Mouse (Mus musculus) adrenal gland, adult 8-10 months (tissue): ENCODE results near the gene Slfn9. TPM values are rescaled to one million over a fixed set of nuclear protein-coding genes. Genes with fewer than 3 reads are reported as not detected.
"Not testable (repeated sequence)": the region's sequence is repeated elsewhere in the genome, so short reads cannot be mapped to it uniquely, and the experiment has no call there.

Source experiments
- DNase-seq: peaks from one replicate; pipeline ENCODE4 v3.0.0; 2022
- total RNA-seq, 4 experiments: library from RNA; stranded (reverse); gene quantifications; 2 replicates each; pipeline ENCODE4 v1.2.4; 2022

Slfn9 gene
- total RNA-seq = 10 to 100 TPM in 2 of 4 experiments, 1 to 10 TPM in 2; 7.4 to 11.7 (median 9.1) TPM

- peak; percentile 81 for DNase-seq
These were observed at the start of gene Slfn9 for GRCm38 (mm10) chr11:82991469-82992166. Gene Slfn9, minus strand, starts transcription at chr11:82991830.

GRCm38 (mm10) chr11:83041000-83041399 lies 49.4 kb upstream of the Slfn9 start:
- DNase-seq = no peak

- no peak for DNase-seq
These were observed 48.7 kb upstream of the Slfn9 start for GRCm38 (mm10) chr11:83040325-83040724.

- DNase-seq = no peak
These were observed 48.2 kb upstream of the Slfn9 start for GRCm38 (mm10) chr11:83039796-83040195.

GRCm38 (mm10) chr11:83039156-83039555 lies 47.5 kb upstream of the Slfn9 start:
- no peak for DNase-seq

- DNase-seq = not testable (repeated sequence)
These were observed 47.1 kb upstream of the Slfn9 start for GRCm38 (mm10) chr11:83038686-83039085.

GRCm38 (mm10) chr11:83020621-83021020 lies 29.0 kb upstream of the Slfn9 start, which contains the start of gene Slfn8:
Gene Slfn8, minus strand, starts transcription at chr11:83020810.
- DNase-seq = peak; percentile 38

- not testable (repeated sequence) for DNase-seq
These were observed 28.2 kb upstream of the Slfn9 start for GRCm38 (mm10) chr11:83019561-83020519.

- no peak for DNase-seq
These were observed 24.5 kb upstream of the Slfn9 start for GRCm38 (mm10) chr11:83016093-83016492.

GRCm38 (mm10) chr11:83013356-83013755 lies 21.7 kb upstream of the Slfn9 start:
- DNase-seq = no peak

GRCm38 (mm10) chr11:82990612-82991385 lies 831 bp downstream of the Slfn9 start:
- DNase-seq = not testable (repeated sequence)

GRCm38 (mm10) chr11:82989357-82989756 lies 2.3 kb downstream of the Slfn9 start:
- no peak for DNase-seq

GRCm38 (mm10) chr11:82987621-82988020 lies 4.0 kb downstream of the Slfn9 start:
- DNase-seq = no peak

GRCm38 (mm10) chr11:82983193-82983592 lies 8.4 kb downstream of the Slfn9 start:
- DNase-seq = no peak

GRCm38 (mm10) chr11:82982409-82982808 lies 9.2 kb downstream of the Slfn9 start:
- DNase-seq = not testable (repeated sequence)

GRCm38 (mm10) chr11:82973916-82974315 lies 17.7 kb downstream of the Slfn9 start:
- DNase-seq = no peak

- DNase-seq = no peak
These were observed 20.0 kb downstream of the Slfn9 start for GRCm38 (mm10) chr11:82971590-82971974.

GRCm38 (mm10) chr11:82970712-82971589 lies 20.7 kb downstream of the Slfn9 start:
- no peak for DNase-seq

GRCm38 (mm10) chr11:82962215-82962614 lies 29.4 kb downstream of the Slfn9 start:
- no peak for DNase-seq

- DNase-seq = no peak
These were observed 29.9 kb downstream of the Slfn9 start for GRCm38 (mm10) chr11:82961743-82962142.

GRCm38 (mm10) chr11:82959613-82960012 lies 32.0 kb downstream of the Slfn9 start:
- DNase-seq = no peak
